Mouse (Mus musculus) CH12.LX (cell line): ENCODE measurements at regions not wholly inside any gene's neighbourhood (a gene's known extent, or its start where the extent isn't known, plus 50 kb on each side); places are given as distances from the start of the nearest gene placed in this dataset.
"Not testable (repeated sequence)": the region's sequence is repeated elsewhere in the genome, so short reads cannot be mapped to it uniquely, and the experiment has no call there.

ENCODE experiments used
- DNase-seq: peaks from one replicate; pipeline ENCODE4 v3.0.0-alpha.2; 2013; ENCODE audit errors: extremely low read depth
- H3K27ac ChIP-seq: 2 replicates; pipeline ENCODE4 v1.5.1; 2012; ENCODE audit warnings: low read depth, mild to moderate bottlenecking, control low read depth, moderate library complexity; ENCODE audit not compliant: insufficient read depth
- H3K27me3 ChIP-seq: replicated peaks from 2 replicates; pipeline ENCODE3; 2012; ENCODE audit warnings: inconsistent platforms
- H3K36me3 ChIP-seq, 2 experiments: replicated peaks in 1 of 2; 2 replicates each; pipeline versions ENCODE3 to v1.6.1; 2012; ENCODE audit warnings: inconsistent platforms in 1 of 2, low read length in 1 of 2, mild to moderate bottlenecking in 1 of 2, mixed read lengths in 1 of 2, moderate library complexity in 1 of 2; ENCODE audit not compliant: control insufficient read depth in 1 of 2, insufficient read depth in 1 of 2
- H3K4me1 ChIP-seq, 2 experiments: 2 replicates each; pipeline ENCODE4 v1.6.1; 2012; ENCODE audit warnings: inconsistent platforms in 1 of 2, moderate library complexity in 1 of 2; ENCODE audit not compliant: insufficient read depth in 2 of 2, control insufficient read depth in 1 of 2
- H3K4me2 ChIP-seq: 2 replicates; pipeline ENCODE4 v1.6.1; 2012; ENCODE audit warnings: low read depth, mild to moderate bottlenecking, control low read depth; ENCODE audit not compliant: poor library complexity, insufficient read depth, severe bottlenecking
- H3K4me3 ChIP-seq, 3 experiments: fragments of 150-350 bp in 1 of 3; sonication (generic) in 1 of 3; replicated peaks in 1 of 3; 2 replicates each; pipeline versions ENCODE3 to v1.5.1; 2011 to 2012; ENCODE audit warnings: low read depth in 2 of 3, low read length in 2 of 3, mild to moderate bottlenecking in 2 of 3, moderate library complexity in 2 of 3, control low read depth in 1 of 3, improper control_type of control experiment in 1 of 3, inconsistent platforms in 1 of 3, mixed read lengths in 1 of 3; ENCODE audit not compliant: poor library complexity in 1 of 3
- H3K79me2 ChIP-seq: replicated peaks from 2 replicates; pipeline ENCODE4 v1.6.1; 2012; ENCODE audit warnings: mild to moderate bottlenecking, moderate library complexity; ENCODE audit not compliant: control insufficient read depth, poor library complexity, insufficient read depth, severe bottlenecking; ENCODE audit errors: extremely low read depth
- H3K9ac ChIP-seq: 2 replicates; pipeline ENCODE4 v1.6.1; 2012; ENCODE audit warnings: low read depth, mild to moderate bottlenecking, control low read depth, moderate library complexity; ENCODE audit not compliant: insufficient read depth
- H3K9me3 ChIP-seq: replicated peaks from 2 replicates; pipeline ENCODE3; 2012; ENCODE audit warnings: low read length, inconsistent platforms, mixed read lengths
- BHLHE40 ChIP-seq: IDR thresholded peaks from 2 replicates; pipeline ENCODE4 v1.6.1; 2011; ENCODE audit warnings: mild to moderate bottlenecking, low read depth, low read length, improper control_type of control experiment
- CHD2 ChIP-seq: IDR thresholded peaks from 2 replicates; pipeline ENCODE4 v1.6.1; 2011; ENCODE audit warnings: low read length, improper control_type of control experiment
- E2F4 ChIP-seq: IDR thresholded peaks from 2 replicates; pipeline ENCODE4 v1.6.1; 2011; ENCODE audit warnings: low read depth, low read length, improper control_type of control experiment; ENCODE audit not compliant: insufficient replicate concordance
- ELF1 ChIP-seq: IDR thresholded peaks from 2 replicates; pipeline ENCODE4 v1.6.1; 2014; ENCODE audit warnings: low read depth, mild to moderate bottlenecking, inconsistent platforms, low read length, improper control_type of control experiment
- EP300 ChIP-seq: IDR thresholded peaks from 2 replicates; pipeline ENCODE4 v1.6.1; 2011; ENCODE audit warnings: low read length, improper control_type of control experiment
- ETS1 ChIP-seq: conservative IDR thresholded peaks from 2 replicates; pipeline ENCODE4 v1.6.1; 2012; ENCODE audit warnings: low read depth, mild to moderate bottlenecking, inconsistent platforms, low read length, improper control_type of control experiment, moderate library complexity
- GABPA ChIP-seq: IDR thresholded peaks from 2 replicates; pipeline ENCODE4 v1.6.1; 2012; ENCODE audit warnings: low read depth, low read length, improper control_type of control experiment, inconsistent platforms; ENCODE audit not compliant: insufficient replicate concordance
- IRF4 ChIP-seq: IDR thresholded peaks from 2 replicates; pipeline ENCODE4 v1.6.1; 2014; ENCODE audit warnings: low read depth, mild to moderate bottlenecking, inconsistent platforms, low read length, improper control_type of control experiment
- JUND ChIP-seq: conservative IDR thresholded peaks from 2 replicates; pipeline ENCODE4 v1.6.1; 2011; ENCODE audit warnings: low read depth, low read length, improper control_type of control experiment
- MAFK ChIP-seq: IDR thresholded peaks from 2 replicates; pipeline ENCODE4 v1.6.1; 2011; ENCODE audit warnings: low read length, improper control_type of control experiment; ENCODE audit not compliant: insufficient replicate concordance
- MAZ ChIP-seq: IDR thresholded peaks from 2 replicates; pipeline ENCODE4 v1.6.1; 2012; ENCODE audit warnings: low read depth, mild to moderate bottlenecking, inconsistent platforms, low read length, improper control_type of control experiment, moderate library complexity
- MYC ChIP-seq: IDR thresholded peaks from 2 replicates; pipeline ENCODE4 v1.6.1; 2011; ENCODE audit warnings: low read depth, mild to moderate bottlenecking, improper control_type of control experiment, low read length
- PAX5 ChIP-seq: IDR thresholded peaks from 2 replicates; pipeline ENCODE4 v1.6.1; 2012; ENCODE audit warnings: low read length, inconsistent platforms, mixed read lengths
- POLR2A ChIP-seq: IDR thresholded peaks from 2 replicates; pipeline ENCODE4 v1.6.1; 2011; ENCODE audit warnings: low read depth, mild to moderate bottlenecking, improper control_type of control experiment, low read length
- POLR2AphosphoS2 ChIP-seq: IDR thresholded peaks from 2 replicates; pipeline ENCODE4 v1.6.1; 2011; ENCODE audit warnings: low read depth, low read length, improper control_type of control experiment
- RAD21 ChIP-seq: IDR thresholded peaks from 2 replicates; pipeline ENCODE4 v1.6.1; 2011; ENCODE audit warnings: low read depth, mild to moderate bottlenecking, low read length, improper control_type of control experiment, moderate library complexity
- SIN3A ChIP-seq: IDR thresholded peaks from 2 replicates; pipeline ENCODE4 v1.6.1; 2012; ENCODE audit warnings: low read length, improper control_type of control experiment, inconsistent platforms
- SMC3 ChIP-seq: IDR thresholded peaks from 2 replicates; pipeline ENCODE4 v1.6.1; 2011; ENCODE audit warnings: low read depth, low read length, improper control_type of control experiment
- TBP ChIP-seq: conservative IDR thresholded peaks from 2 replicates; pipeline ENCODE4 v1.6.1; 2011; ENCODE audit warnings: low read depth, low read length, improper control_type of control experiment
- TCF12 ChIP-seq: IDR thresholded peaks from 2 replicates; pipeline ENCODE4 v1.6.1; 2014; ENCODE audit warnings: low read depth, mild to moderate bottlenecking, inconsistent platforms, low read length, improper control_type of control experiment
- USF2 ChIP-seq: conservative IDR thresholded peaks from 2 replicates; pipeline ENCODE4 v1.6.1; 2011; ENCODE audit warnings: low read depth, low read length, improper control_type of control experiment
- ZKSCAN1 ChIP-seq: IDR thresholded peaks from 2 replicates; pipeline ENCODE4 v1.6.1; 2012; ENCODE audit warnings: low read depth, inconsistent platforms, low read length, improper control_type of control experiment, borderline replicate concordance
- ZMIZ1 ChIP-seq: IDR thresholded peaks from 2 replicates; pipeline ENCODE4 v1.6.1; 2012; ENCODE audit warnings: low read depth, mild to moderate bottlenecking, inconsistent platforms, low read length, improper control_type of control experiment
- ZNF384 ChIP-seq: IDR thresholded peaks from 2 replicates; pipeline ENCODE4 v1.6.1; 2012; ENCODE audit warnings: low read depth, low read length, improper control_type of control experiment, inconsistent platforms
- dilution Hi-C: fragments of 300-500 bp; cut with MboI; formaldehyde crosslinking; loops from 2 replicates; pipeline ENCODE4 v1.14.3; 2020; ENCODE audit warnings: low sequenced_read_pairs; ENCODE audit not compliant: extremely low pct_unique_long_range_greater_than_20kb, extremely low pct_ligation_motif_present
- in situ Hi-C: fragments of 300-500 bp; cut with MboI; formaldehyde crosslinking; loops from 3 replicates; pipeline ENCODE4 v1.14.3; 2019; ENCODE audit warnings: low sequenced_read_pairs, low pct_ligation_motif_present, low pct_unique_long_range_greater_than_20kb, mixed read lengths

- H3K4me1 ChIP-seq = peaks cover 0 to 6% of the 10 kb centered on the region in 2 experiments; a peak in 2 of 4 replicates
- no peak overlapping the region for H3K9ac ChIP-seq
- in situ Hi-C loops (no loop called here), dilution Hi-C loops (no loop called here)
- H3K9me3 ChIP-seq = peaks cover 1% of the 10 kb centered on the region
- H3K4me3 ChIP-seq = no peak overlapping the region
- DNase-seq = no peak
- H3K36me3 ChIP-seq = no peaks in the 10 kb centered on the region
- no peak for TF ChIP-seq MAFK
- TF ChIP-seq MAZ = no peak
- TF ChIP-seq ZKSCAN1 = no peak
- TF ChIP-seq E2F4 = no peak
- no peak for TF ChIP-seq ELF1
- no peak for TF ChIP-seq ZNF384
- TF ChIP-seq SIN3A = no peak
- no peak for TF ChIP-seq CHD2
- no peak for TF ChIP-seq EP300
- no peak for TF ChIP-seq PAX5
- TF ChIP-seq RAD21 = no peak
- TF ChIP-seq USF2 = no peak
- no peak for TF ChIP-seq GABPA
- TF ChIP-seq POLR2A = no peak
- no peak for TF ChIP-seq JUND
- TF ChIP-seq SMC3 = no peak
- no peak for TF ChIP-seq POLR2AphosphoS2
- TF ChIP-seq ZMIZ1 = no peak
- H3K27me3 ChIP-seq = no peaks in the 10 kb centered on the region
- no peaks in the 10 kb centered on the region for H3K79me2 ChIP-seq
- no peak overlapping the region for H3K4me2 ChIP-seq
- H3K27ac ChIP-seq = no peak overlapping the region
Observed at GRCm38 (mm10) chr17:7529304-7529703, 144.0 kb upstream of the Unc93a2 start.

- Histone ChIP-seq H3K9ac (no peak overlapping the region), H3K4me3 (no peak overlapping the region), H3K27me3 (no peaks in the 10 kb centered on the region), H3K4me2 (no peak overlapping the region), H3K27ac (no peak overlapping the region), H3K4me1 (peaks cover 0 to 6% of the 10 kb centered on the region in 2 experiments; a peak in 2 of 4 replicates), H3K79me2 (no peaks in the 10 kb centered on the region), H3K36me3 (no peaks in the 10 kb centered on the region), H3K9me3 (peaks cover 1% of the 10 kb centered on the region)
- in situ Hi-C loops = no loop called here
- TF ChIP-seq ZNF384 (no peak), ETS1 (no peak), RAD21 (no peak; the same call in none of the 2 replicates), IRF4 (no peak), TCF12 (no peak), PAX5 (no peak), MYC (no peak), ELF1 (no peak), SMC3 (no peak), BHLHE40 (no peak), TBP (no peak)
- dilution Hi-C loops = no loop called here
- DNase-seq = no peak
Observed at GRCm38 (mm10) chr17:7527681-7528080, 142.4 kb upstream of the Unc93a2 start.

- H3K9me3 ChIP-seq, H3K27me3 ChIP-seq, H3K36me3 ChIP-seq, DNase-seq, H3K79me2 ChIP-seq, H3K27ac ChIP-seq, H3K4me1 ChIP-seq, H3K9ac ChIP-seq, H3K4me2 ChIP-seq, H3K4me3 ChIP-seq, in situ Hi-C loops, dilution Hi-C loops: not testable (repeated sequence)
Observed at GRCm38 (mm10) chr17:7524497-7524896, 139.2 kb upstream of the Unc93a2 start.
